Mouse (Mus musculus): ENCODE data around the gene Lonp1. TPM values are rescaled to one million over a fixed set of nuclear protein-coding genes. Genes with fewer than 3 reads are reported as not detected.
"Not testable (repeated sequence)": the region's sequence is repeated elsewhere in the genome, so short reads cannot be mapped to it uniquely, and the experiment has no call there.

The Lonp1 gene
- total RNA-seq, 2 experiments from 2014 or later, result 118 to 124 TPM

DNA sequence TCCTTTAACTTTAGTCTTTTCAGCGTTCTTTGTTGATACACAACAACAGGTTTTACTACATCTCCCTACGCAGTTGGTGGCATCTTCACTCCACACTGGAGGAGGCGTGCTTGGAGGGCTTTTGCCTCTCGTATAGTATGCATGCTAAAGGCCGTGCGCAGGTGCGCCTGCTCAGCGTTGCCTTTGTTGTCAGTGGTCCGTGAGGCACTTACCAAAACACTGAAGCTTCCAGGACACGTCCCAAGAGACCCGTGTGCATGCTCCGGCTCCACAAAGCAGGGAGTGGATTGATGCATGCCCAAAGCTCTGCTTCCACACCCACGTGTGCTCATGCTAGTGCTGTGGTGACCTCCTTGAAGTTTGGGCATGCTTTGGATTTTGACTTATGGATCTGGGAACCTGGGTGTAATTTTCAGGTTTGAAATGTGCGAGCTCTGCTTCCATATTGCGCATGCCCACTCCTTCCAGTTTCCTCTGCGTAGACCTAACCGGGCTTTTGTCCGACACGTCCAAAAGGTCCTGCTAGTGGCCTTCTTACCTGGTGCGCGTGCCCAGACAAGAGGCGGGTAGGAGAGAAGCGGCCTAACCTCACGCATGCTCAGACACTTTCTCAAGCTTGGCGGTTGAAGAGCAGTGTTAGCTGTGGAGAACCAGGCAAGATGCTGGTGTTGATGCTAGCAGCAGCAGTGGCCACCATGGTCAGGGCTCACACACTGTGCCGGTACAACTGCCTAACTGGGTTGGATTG lies 1.0 kb upstream of the Lonp1 start, which contains the start of gene Catsperd:
Gene Catsperd (plus strand): TSS at position 614 of the 748 bp plus-strand sequence.
- DNase-seq, result no peak
- intact Hi-C loops (cut with DNase I), result loop anchor here (5.0 kb wide), 3 partner anchors 40 to 205 kb away; partner anchors contain the start of genes Ndufa11, Rfx2 and Vmac

DNA sequence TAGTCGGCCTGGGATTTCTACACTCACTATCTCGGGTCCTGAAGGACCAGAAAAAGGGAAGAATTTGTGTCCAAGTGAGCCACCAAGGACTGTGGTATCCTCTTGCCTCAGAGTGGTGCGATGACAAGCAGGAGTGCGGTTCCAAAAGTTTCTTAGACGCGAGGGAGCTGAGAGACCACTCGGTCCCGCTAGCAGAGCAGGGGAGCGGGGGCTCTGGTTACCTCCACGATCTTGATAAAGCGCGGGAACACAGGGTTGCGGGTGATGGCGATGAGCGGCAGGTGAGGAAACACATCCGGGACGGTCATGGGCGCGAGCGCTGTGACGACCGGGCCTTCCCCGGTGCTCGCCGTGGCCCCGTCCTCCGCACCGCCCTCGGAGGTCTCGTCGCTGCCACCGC lies 427 bp downstream of the Lonp1 start:
- DNase-seq, result no peak
- intact Hi-C loops (cut with DNase I), result loop anchor here (5.0 kb wide), 3 partner anchors 41 to 206 kb away; partner anchors contain the start of genes Ndufa11, Rfx2 and Vmac

DNA sequence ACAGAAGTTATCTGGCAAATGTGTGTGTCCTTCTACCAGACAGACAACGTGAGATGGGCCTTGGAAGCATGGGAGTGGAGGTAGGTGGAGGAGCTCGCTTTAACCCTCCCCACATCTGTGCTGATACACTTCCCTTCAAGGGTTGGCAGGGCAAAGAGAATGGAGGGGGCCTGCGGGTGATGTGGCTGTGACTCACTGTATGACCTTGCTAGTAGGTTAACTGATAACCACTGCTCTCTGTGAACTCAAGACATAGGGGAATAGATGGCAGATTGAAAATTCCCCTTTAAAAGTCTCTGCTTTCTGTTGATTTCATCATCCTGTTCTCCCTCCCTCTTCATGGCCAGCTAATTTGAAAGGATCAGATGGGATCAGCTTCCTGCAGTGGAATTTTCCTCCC lies 1.2 kb downstream of the Lonp1 start:
- intact Hi-C loops (cut with DNase I), result loop anchor here (5.0 kb wide), 3 partner anchors 42 to 207 kb away; partner anchors contain the start of genes Ndufa11, Rfx2 and Vmac
- DNase-seq, result no peak

DNA sequence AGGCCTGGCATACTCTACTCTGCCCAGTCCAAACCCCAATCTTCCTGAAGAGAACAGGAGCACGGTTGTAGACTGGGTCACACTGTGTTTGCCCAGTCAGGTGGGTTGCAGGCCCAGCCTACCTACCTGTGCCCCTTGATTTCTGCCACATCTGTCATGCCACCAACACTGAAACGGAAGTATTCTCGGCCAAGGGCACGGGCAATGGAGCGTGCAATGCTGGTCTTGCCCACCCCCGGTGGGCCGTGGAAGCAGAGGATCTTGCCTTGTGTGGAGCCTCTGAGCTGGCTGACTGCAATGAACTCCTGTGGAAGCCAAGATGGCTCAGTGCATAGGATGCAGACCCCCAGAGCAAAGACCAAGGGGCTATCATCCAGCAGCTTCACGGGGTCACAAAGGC lies 9.1 kb downstream of the Lonp1 start:
- intact Hi-C loops (cut with DNase I), result loop anchor here (10.0 kb wide), 1 partner anchor 657 kb away; the partner anchor contains the start of gene Vav1
- DNase-seq, result no peak

DNA sequence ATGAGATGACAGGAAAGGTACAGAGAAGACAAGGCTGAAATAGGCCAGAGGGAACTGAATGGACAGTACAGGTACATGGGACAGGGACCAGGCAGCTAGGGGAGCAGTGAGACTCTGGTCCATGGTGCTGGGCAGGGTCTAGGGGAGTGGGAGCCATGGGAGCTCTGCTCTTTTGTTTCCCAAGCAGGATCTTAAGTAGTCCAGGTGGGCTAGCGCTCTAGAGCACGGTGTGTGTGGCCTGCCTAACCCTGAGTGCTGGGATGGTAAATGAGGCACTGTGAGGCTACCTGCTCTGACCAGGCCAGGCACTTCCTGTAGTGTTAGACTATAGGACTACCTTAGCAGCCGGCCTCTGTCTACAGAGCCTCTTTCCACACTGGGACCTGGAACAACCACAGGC lies 10.0 kb downstream of the Lonp1 start:
- no peak for DNase-seq
- intact Hi-C loops (cut with DNase I), result loop anchor here (10.0 kb wide), 1 partner anchor 658 kb away; the partner anchor contains the start of gene Vav1

DNA sequence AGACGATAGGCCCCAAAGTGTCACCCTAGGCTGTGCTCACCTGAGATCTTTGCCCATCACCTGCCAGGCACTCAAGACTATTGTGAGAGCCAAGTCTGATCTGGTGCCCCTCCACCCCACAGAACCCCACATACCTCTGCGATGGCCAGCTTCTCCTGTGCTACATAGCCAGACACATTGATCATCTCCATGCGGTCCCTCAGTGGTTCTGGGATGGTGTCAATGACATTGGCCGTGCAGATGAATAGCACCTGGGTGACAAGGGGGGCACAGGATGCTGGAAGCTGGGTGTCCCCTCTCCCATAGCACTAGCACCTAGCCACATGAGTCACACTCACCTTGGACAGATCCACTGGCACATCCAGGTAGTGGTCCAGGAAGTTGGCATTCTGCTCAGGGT lies 10.9 kb downstream of the Lonp1 start:
- DNase-seq, result no peak
- intact Hi-C loops (cut with DNase I), result loop anchor here (10.0 kb wide), 1 partner anchor 659 kb away; the partner anchor contains the start of gene Vav1

DNA sequence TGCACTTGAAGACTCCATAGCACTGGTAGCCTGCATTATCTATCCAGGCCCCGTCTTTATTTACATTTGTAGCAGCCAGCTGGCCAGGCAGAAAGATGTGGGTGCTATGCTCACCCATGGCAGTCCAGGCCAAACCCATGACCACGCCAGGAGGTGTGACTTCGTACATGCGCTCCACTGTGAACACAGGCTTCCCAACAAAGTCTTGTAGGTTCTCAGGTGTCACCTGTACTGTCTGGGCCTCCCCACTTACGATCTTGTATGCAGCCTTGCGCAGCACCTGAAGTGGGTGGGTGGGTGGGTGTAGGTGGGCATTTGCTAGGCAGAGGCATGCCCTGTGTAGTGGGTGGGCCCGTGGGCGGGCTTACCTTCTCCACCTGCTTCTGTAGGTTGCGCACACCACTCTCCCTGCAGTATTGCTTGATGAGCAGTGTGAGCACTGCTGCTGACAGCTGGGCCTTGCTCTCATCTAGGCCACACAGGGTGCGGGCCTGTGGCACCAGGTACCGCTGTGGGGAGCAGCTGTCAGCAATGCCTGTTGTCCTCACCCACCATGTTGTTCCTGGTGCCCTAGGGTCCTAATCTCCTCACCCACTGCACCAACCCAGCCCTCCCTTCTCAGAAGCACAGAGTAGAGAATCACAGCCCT lies 11.4 kb downstream of the Lonp1 start:
- DNase-seq, result no peak
- intact Hi-C loops (cut with DNase I), result loop anchor here (10.0 kb wide), 1 partner anchor 660 kb away; the partner anchor contains the start of gene Vav1

DNA sequence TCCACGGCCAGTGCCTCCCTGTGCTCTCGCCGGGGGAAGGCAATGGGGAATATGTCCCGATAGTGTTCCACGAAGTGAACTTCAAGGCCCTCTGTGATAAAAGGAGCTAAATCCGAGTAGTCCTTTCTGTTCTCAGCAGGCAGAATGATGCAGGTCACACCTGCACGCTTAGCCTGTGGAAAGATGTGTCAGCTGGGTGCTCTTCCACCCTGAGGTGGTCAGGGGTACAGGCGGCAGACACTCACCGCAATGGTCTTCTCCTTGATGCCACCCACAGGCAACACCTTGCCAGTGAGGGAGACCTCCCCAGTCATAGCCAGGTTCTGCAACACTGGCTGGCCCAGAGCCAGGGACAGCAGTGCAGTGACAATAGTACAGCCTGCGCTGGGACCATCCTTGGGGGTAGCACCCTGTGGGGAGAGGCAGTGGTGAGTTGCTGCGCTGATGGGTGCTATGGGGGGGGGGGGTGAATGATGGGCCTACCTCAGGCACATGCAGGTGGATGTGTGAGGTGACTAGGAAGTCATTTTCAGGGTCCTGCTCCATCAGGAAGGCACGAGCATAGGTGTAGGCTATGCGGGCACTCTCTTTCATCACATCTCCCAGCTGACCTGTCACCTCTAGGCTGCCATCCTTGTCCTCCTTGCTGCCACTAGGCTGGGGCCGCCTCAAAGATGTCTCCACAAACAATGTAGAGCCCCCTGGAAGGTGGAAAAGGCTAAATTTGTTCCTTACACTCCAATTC lies 12.1 kb downstream of the Lonp1 start:
- intact Hi-C loops (cut with DNase I), result loop anchor here (5.0 to 10.0 kb wide), 3 partner anchors 103 to 660 kb away; partner anchors contain the start of genes Dus3l, Ndufa11, Vav1 and Vmac
- DNase-seq, result no peak

DNA sequence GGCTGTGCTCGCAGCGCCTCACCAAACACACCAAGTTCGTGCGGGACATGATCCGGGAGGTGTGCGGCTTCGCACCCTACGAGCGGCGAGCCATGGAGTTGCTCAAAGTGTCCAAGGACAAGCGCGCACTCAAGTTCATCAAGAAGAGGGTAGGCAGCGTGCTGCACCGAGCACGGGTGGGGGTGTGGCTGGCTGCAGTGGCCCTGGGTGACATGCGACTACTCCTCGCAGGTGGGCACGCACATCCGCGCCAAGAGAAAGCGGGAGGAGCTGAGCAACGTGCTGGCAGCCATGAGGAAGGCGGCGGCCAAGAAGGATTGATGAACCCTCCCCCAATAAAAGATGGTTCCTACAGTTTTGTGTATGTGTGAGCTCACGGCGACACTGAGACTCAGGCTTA lies 12.8 kb downstream of the Lonp1 start:
- intact Hi-C loops (cut with DNase I), result loop anchor here (1.0 to 10.0 kb wide), 4 partner anchors 54 to 661 kb away; partner anchors contain the start of genes Dus3l, Ndufa11, Vav1 and Vmac

DNA sequence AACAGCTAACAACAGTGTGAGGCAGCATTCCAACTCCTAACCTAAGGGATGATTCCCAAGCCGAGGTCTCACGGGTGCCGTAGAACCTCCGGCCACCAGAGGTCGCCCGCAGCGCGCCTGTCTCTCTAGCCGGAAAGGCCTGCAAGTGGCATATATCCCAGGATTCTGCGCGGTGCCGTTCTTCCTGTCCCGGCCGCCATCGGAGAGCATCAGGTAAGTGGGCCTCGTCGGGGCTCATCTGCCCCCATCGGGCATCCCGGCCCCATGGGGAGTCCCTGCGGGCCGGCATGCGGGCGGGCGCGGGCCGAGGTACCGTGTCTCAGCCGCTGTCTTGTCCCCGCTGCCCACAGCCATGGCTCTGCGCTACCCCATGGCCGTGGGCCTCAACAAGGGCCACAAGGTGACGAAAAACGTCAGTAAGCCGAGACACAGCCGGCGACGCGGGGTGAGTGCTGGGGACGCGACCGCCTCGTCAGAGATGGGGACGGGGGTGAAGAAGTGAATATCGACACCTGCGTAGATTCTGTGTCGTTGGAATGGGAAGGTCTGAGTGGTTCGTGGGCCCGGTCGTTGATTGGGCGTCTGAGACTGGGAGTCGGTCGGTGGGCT lies 13.3 kb downstream of the Lonp1 start, which contains the start of gene Rpl36:
Gene Rpl36 (plus strand): TSS at position 181 of the 609 bp plus-strand sequence.
- peak; percentile 96 to 98 for DNase-seq
- intact Hi-C loops (cut with DNase I), result loop anchor here (1.0 to 10.0 kb wide), 4 partner anchors 55 to 661 kb away; partner anchors contain the start of genes Dus3l, Ndufa11, Vav1 and Vmac

More for the DNA sequence above, 12.8 kb downstream of the Lonp1 start:
- DNase-seq, result not testable (repeated sequence)

DNA sequence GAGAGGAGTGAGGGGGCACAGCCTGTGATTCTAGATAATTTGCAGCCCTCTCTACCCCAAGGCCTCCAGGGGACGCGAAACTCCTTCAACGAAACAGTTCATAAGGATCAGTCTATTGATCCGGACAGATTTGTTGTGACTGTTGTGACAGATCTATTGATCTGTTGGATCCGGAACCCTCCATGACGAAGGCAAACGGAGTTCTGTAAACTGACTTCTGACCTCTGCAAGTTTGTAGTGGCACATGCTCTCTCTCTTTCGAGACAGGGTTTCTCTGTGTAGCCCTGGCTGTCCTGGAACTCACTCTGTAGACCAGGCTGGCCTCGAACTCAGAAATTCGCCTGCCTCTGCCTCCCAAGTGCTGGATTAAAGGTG lies 14.1 kb downstream of the Lonp1 start:
- intact Hi-C loops (cut with DNase I), result loop anchor here (5.0 to 10.0 kb wide), 3 partner anchors 105 to 662 kb away; partner anchors contain the start of genes Dus3l, Ndufa11, Vav1 and Vmac
- DNase-seq, result not testable (repeated sequence)

DNA sequence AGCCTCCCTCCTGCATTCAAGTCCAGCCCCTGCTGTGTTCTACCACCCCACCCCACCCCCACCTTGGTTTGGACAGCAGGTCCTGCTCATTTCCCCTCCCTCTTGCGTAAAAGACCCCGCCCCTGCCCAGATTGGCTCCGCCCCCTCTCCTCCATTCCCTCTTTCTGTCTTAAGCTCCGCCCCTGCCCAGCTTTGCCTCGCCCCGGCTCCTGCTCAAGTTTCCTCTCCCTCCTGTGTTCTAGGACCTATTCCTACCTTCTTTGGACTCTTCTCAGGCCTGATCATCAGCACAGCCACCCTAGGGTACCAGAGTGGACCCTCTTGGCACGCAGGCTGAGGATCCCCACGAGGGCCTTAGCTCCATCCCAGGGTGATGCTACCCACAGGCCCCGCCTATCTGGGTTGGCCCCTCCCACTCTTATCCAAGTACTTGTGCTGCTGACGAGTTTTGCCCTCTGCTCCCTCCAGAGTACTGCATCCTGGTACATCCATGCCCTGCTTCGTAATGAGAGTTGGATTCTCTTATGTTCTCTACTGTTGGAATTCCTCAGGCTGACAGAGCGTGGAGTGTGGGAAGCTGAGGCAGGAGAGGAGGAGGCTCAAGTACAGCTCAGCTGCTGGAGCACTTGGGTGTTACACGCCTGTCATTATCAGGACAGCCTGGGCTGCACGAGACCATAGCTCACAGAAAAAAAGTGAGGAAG lies 14.7 kb downstream of the Lonp1 start:
- intact Hi-C loops (cut with DNase I), result loop anchor here (5.0 to 10.0 kb wide), 3 partner anchors 105 to 663 kb away; partner anchors contain the start of genes Dus3l, Ndufa11, Vav1 and Vmac
- DNase-seq, result no peak

DNA sequence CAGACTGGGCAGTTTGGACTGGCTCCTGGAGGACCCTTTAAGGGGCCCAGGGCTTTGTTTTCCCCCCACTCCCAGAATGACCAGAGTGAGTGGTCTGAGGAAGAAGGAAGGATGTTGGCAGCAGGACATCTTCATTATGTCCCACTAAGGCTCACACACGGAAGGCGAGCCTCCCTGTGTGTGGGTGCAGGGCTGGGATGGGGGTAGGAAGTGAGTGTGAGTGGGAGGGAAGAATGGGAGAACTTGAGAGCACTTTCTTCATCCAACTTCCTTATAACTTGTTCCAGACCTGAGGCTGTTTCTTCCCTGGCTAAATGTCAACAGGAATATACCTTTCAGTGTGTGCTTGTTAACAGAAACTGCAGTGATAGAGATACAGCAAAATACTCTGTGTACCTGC lies 15.4 kb downstream of the Lonp1 start:
- intact Hi-C loops (cut with DNase I), result loop anchor here (5.0 to 10.0 kb wide), 3 partner anchors 106 to 663 kb away; partner anchors contain the start of genes Dus3l, Ndufa11, Vav1 and Vmac
- no peak for DNase-seq

DNA sequence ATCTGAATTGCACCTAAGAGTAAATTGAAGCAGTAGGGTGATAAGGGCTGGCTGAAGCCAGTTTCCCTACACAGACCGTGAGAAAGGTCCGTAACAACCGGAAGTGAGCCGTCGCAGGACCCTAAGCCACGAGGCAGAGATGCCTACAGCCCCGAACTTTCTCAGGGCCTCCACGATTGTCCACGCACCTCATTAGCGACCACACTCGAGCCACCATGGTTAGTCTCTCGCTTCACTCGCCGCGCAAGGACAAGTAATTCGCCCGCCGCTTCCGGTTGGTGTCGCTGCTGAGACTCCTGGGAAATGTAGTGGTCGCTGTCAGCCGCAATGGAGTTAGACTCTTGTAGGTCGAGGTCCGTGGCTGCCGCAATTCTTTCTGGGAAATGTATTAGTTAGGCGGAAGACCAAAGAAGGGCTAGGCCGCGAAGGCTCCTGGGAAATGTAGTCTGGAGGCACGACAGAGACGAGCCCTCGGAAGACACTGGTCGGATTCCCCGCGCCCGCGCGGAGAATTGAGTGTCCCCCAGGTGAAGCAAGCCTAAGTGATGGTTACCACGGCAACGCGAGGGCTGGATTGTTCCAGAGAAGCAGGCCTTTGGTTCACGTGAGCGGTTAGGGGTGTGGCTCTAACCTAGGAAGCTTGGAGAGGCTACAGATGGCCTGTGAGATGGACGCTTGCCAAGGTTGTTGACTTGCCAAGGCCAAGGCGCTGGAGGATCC lies 17.1 kb downstream of the Lonp1 start, which contains the start of gene 2410015M20Rik:
Gene 2410015M20Rik (minus strand): TSS at position 320 of the 720 bp plus-strand sequence.
- DNase-seq, result peak; percentile 90 to 94
- intact Hi-C loops (cut with DNase I), result loop anchor here (1.0 to 10.0 kb wide), 4 partner anchors 24 to 665 kb away; partner anchors contain the start of genes Dus3l, Ndufa11, Vav1 and Vmac

DNA sequence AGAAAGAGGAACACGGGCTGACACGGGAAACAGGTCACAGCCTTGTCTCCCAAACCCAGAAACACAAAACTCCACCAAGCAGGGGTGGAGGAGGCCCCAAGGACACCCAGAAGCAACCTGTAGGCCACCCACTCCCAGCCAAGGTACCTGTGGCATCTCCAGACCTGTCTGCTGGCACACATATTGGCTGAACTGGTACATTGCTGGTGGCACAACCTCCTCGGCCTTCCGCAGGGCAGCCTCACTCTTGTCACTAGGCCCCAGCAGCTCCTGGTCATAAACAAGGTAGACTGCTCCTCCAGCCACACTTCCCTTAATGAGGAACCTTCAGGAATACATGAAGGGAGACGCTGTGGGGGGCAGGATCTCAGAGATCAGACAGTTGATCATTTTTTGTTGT lies 18.0 kb downstream of the Lonp1 start:
- intact Hi-C loops (cut with DNase I), result loop anchor here (1.0 kb wide), 1 partner anchor 23 kb away; no protein-coding TSS in a partner anchor
- DNase-seq, result no peak

DNA sequence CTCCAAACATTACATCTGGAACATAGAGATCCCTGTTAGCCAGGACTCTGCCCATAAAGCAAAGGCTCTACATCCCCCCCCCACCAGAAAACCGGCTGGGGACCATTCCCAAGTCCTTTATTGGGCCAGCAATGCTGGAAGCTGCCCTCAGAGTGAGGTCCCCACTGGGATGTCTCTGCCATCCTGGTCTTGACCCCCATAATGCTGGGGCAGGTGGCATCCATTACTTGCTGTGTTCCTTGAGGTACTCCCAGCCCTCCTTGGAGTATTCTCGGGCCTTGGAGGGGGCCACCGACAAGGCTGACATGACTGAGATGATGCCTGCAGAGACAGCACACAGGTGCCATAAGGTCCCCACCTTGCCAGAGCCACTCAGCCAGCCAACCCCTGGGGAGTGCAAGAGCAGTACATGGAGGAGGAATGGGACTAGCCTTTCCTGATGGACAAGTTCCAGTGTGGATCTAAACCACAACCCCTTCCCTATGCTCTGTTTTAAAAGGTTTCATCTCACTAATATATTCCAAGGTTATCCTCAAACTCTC lies 19.1 kb downstream of the Lonp1 start:
- DNase-seq, result no peak
- intact Hi-C loops (cut with DNase I), result loop anchor here (2.0 kb wide), 1 partner anchor 17 kb away; no protein-coding TSS in a partner anchor

DNA sequence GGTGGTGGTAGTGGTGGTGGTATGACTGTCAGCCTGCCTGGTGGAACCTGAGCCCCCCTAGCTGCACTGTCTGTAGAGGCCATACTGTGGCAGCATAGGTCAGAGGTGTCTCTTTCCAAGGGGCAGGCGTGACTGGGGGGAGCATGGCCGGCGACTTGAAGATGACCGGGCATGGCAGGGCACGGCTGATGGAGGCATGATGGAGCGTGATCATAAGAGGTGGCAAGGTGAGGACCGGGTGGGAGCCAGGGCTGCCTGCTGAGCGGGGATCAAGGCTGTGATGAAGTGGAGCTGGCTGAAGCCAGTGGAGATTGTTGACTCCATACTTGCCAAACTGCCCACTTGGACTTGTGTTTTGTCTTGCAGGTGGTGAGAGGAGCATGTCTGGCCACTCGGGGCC lies 21.3 kb downstream of the Lonp1 start:
- intact Hi-C loops (cut with DNase I), result no loop called here
- no peak for DNase-seq

DNA sequence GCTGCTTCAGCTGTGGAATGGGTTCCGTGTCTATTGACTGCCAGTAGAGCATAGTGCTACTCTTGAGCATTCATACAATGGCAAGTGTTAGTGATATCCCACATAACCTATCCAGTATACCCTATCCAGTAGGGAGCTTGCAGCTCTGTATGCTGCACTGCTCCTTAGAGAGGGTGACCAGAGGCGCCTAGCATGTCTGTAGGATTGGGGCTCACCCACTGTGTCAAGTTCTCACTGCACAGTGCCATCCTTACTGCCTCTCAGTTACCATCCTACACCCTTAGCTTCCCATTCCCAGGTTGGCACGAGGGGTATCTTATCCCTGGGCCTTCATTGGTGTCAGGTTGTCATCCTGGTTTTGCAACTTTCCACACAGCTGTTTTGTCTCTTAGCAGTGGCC lies 22.3 kb downstream of the Lonp1 start:
- intact Hi-C loops (cut with DNase I), result no loop called here
- no peak for DNase-seq
